Mouse (Mus musculus): ENCODE data around the gene Ooep.
"Not testable (repeated sequence)": the region's sequence is repeated elsewhere in the genome, so short reads cannot be mapped to it uniquely, and the experiment has no call there.

DNA sequence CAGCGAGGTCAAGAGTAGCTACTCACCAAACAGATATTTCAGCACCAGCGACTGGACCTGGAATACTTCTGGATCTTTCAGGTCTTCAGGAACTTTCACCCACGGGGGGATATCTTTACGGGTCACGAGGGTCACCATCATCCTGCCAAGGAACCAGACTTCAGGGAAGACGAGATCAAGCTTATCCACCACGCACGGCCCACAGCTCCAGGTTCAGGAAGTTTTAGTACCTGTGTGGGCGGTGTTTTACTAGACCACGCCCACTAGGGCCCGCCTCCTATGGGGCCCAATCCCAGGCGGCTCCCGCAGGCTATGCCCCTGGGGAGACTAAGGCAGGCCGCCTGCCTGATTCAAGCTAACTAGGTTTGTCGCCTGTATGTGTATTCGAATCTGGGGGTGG, 10.6 kb downstream of the Ooep start, which contains the start of gene Dppa5a:
- TF ChIP-seq CTCF (IDR thresholded peaks at IDR 0.05; ENCODE audit: control insufficient read depth, insufficient read depth, insufficient replicate concordance, low read depth, low read length); POLR2A (IDR thresholded peaks at IDR 0.05; ENCODE audit: control insufficient read depth, low read depth, low read length): not testable (repeated sequence)
